Mouse (Mus musculus) heart, postnatal 0 days (tissue): ENCODE measurements at regions not wholly inside any gene's neighbourhood (a gene's known extent, or its start where the extent isn't known, plus 50 kb on each side); places are given as distances from the start of the nearest gene placed in this dataset.
"Not testable (repeated sequence)": the region's sequence is repeated elsewhere in the genome, so short reads cannot be mapped to it uniquely, and the experiment has no call there.

Experiments used
- ATAC-seq: fragments of 200-750 bp; cut with Nextera tagmentation; 2 replicates; pipeline ENCODE4 v1.8.0; 2017; ENCODE audit warnings: low read depth, moderate number of reproducible peaks, moderate library complexity; ENCODE audit not compliant: insufficient read depth
- DNase-seq: peaks from one replicate; pipeline ENCODE4 v3.0.0-alpha.2; 2016; ENCODE audit warnings: low spot score
- H3K27ac ChIP-seq: fragments of 300-500 bp; sonication (generic); 2 replicates; pipeline ENCODE4 v1.5.1; 2014; ENCODE audit warnings: low read depth, mild to moderate bottlenecking
- H3K27me3 ChIP-seq: fragments of 300-500 bp; sonication (generic); 2 replicates; pipeline ENCODE4 v1.6.1; 2014; ENCODE audit warnings: low read length, mixed read lengths; ENCODE audit not compliant: control insufficient read depth, insufficient read depth
- H3K36me3 ChIP-seq: fragments of 300-500 bp; sonication (generic); replicated peaks from 2 replicates; pipeline ENCODE4 v1.6.1; 2014; ENCODE audit warnings: low read length, mixed read lengths; ENCODE audit not compliant: control insufficient read depth, insufficient read depth
- H3K4me1 ChIP-seq: fragments of 300-500 bp; sonication (generic); 2 replicates; pipeline ENCODE4 v1.6.1; 2014; ENCODE audit warnings: antibody characterized with exemption; ENCODE audit not compliant: control insufficient read depth, insufficient read depth
- H3K4me2 ChIP-seq: fragments of 300-500 bp; sonication (generic); 2 replicates; pipeline ENCODE4 v1.6.1; 2014; ENCODE audit warnings: low read depth, mild to moderate bottlenecking, low read length, moderate library complexity
- H3K4me3 ChIP-seq: fragments of 300-500 bp; sonication (generic); 2 replicates; pipeline ENCODE4 v1.5.1; 2014; ENCODE audit warnings: low read depth, low read length
- H3K9ac ChIP-seq: fragments of 300-500 bp; sonication (generic); replicated peaks from 2 replicates; pipeline ENCODE4 v1.6.1; 2014; ENCODE audit warnings: low read depth, low read length, mixed read lengths
- H3K9me3 ChIP-seq: fragments of 300-500 bp; sonication (generic); replicated peaks from 2 replicates; pipeline ENCODE4 v1.6.1; 2016; ENCODE audit warnings: low read length; ENCODE audit not compliant: control insufficient read depth
- CTCF ChIP-seq: IDR thresholded peaks from 2 replicates; pipeline ENCODE4 v1.5.1; 2016; ENCODE audit warnings: antibody characterized with exemption, control low read depth, low read depth
- EP300 ChIP-seq: IDR thresholded peaks from 2 replicates; pipeline ENCODE4 v1.6.1; 2016; ENCODE audit warnings: antibody characterized with exemption, low read depth
- WGBS: fragments of 180-500 bp; shearing (Covaris S2); extraction: QIAGEN DNeasy Blood & Tissue Kit; methylation state at CpG from one replicate; pipeline ENCODE4 v1.1.7; 2014; 5-methylcytosine and 5-hydroxymethylcytosine counted together

GRCm38 (mm10) chr9:43857988-43858387 is 114.2 kb downstream of the Nectin1 start:
- Histone ChIP-seq H3K4me1 (no peaks in the 10 kb centered on the region), H3K9me3 (no peaks in the 10 kb centered on the region), H3K36me3 (no peaks in the 10 kb centered on the region), H3K27ac (no peak overlapping the region), H3K4me2 (no peak overlapping the region), H3K27me3 (peaks cover 15% of the 10 kb centered on the region), H3K9ac (no peak overlapping the region), H3K4me3 (no peak overlapping the region)
- WGBS, result 21% methylated on average over 2 of the region's 2 CpGs
- TF ChIP-seq EP300 (no peak), CTCF (no peak)
- ATAC-seq (no peak), DNase-seq (no peak)

GRCm38 (mm10) chr9:43858761-43859160 is 115.0 kb downstream of the Nectin1 start:
- Histone ChIP-seq H3K27ac (no peak overlapping the region), H3K4me2 (no peak overlapping the region), H3K9me3 (no peaks in the 10 kb centered on the region), H3K9ac (no peak overlapping the region), H3K4me1 (no peaks in the 10 kb centered on the region), H3K27me3 (peaks cover 20% of the 10 kb centered on the region), H3K4me3 (no peak overlapping the region), H3K36me3 (no peaks in the 10 kb centered on the region)
- no peak for TF ChIP-seq EP300
- TF ChIP-seq CTCF, result no peak
- DNase-seq, result no peak
- WGBS, result 36% methylated on average over 6 of the region's 6 CpGs
- no peak for ATAC-seq

GRCm38 (mm10) chr9:43860264-43860663 is 116.5 kb downstream of the Nectin1 start:
- no peaks in the 10 kb centered on the region for H3K36me3 ChIP-seq
- WGBS, result 96% methylated on average over 2 of the region's 2 CpGs
- peaks cover 29% of the 10 kb centered on the region for H3K27me3 ChIP-seq
- no peak for DNase-seq
- peaks cover 5% of the 10 kb centered on the region; the same call in 1 of the 2 replicates for H3K4me1 ChIP-seq
- H3K9ac ChIP-seq, result no peak overlapping the region
- no peak for ATAC-seq
- no peaks in the 10 kb centered on the region for H3K9me3 ChIP-seq
- TF ChIP-seq CTCF (no peak), EP300 (no peak)
- no peak overlapping the region for H3K4me3 ChIP-seq
- H3K4me2 ChIP-seq, result no peak overlapping the region
- no peak overlapping the region for H3K27ac ChIP-seq

- WGBS, result 39% methylated on average over 10 of the region's 10 CpGs
- Histone ChIP-seq H3K27ac (no peak overlapping the region), H3K9ac (no peak overlapping the region), H3K36me3 (no peaks in the 10 kb centered on the region), H3K4me1 (peaks cover 5% of the 10 kb centered on the region; the same call in 1 of the 2 replicates), H3K4me2 (no peak overlapping the region), H3K9me3 (no peaks in the 10 kb centered on the region), H3K27me3 (peaks cover 29% of the 10 kb centered on the region), H3K4me3 (no peak overlapping the region)
- TF ChIP-seq CTCF (no peak), EP300 (no peak)
- no peak for DNase-seq
- ATAC-seq, result no peak
Measured at GRCm38 (mm10) chr9:43861375-43861774, 117.6 kb downstream of the Nectin1 start.

- H3K4me3 ChIP-seq, result not testable (repeated sequence)
- 29% methylated on average over 11 of the region's 11 CpGs for WGBS
Measured at GRCm38 (mm10) chr9:43862034-43862433, 118.2 kb downstream of the Nectin1 start.

DNA sequence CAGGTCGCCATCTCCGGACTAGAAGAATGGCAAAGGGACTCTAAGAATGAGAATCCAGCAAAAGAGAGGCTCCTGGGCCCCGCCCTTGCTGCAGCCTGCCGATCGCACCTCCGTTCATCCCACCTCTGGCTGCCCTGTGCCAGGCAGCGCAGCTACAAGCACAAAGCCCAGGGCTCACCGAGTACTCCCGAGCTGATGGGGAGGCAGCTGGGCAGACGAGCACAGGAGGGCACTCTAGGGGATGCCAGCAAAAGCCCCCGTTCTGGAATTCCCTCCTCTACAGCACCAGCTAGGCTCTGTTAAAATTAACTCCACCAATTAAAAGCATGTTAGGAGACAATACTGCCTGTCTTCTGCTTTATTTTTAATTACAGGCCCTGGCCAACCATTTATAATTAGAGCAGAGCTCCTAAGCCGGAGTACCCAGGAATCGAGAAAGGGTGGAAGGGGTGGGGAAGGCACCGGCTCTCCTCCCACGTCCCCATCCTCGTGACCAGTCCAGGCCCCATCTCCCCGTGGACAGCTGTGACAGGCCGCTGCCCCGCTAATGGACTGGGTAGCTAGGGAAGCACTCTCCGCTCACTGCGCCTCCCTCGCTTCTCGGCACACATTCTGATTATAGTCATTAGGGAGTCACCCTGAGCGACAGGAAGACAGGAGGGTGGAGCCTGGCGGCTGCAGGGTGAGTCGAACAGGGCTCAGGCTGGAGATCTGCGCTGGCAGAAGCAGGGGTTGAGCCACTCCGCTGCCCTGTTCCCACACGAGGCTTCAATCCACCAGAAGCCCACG is 120.0 kb downstream of the Nectin1 start:
- Histone ChIP-seq H3K36me3 (no peaks in the 10 kb centered on the region), H3K9ac (no peak overlapping the region), H3K27ac (no peak overlapping the region), H3K4me2 (peak overlapping the region; percentile 47), H3K4me1 (peaks cover 5% of the 10 kb centered on the region; the same call in 1 of the 2 replicates), H3K9me3 (no peaks in the 10 kb centered on the region), H3K4me3 (peak overlapping the region; percentile 6; the same call in 1 of the 2 replicates), H3K27me3 (peaks cover 29% of the 10 kb centered on the region)
- ATAC-seq, result peak; percentile 51; the same call in 1 of the 2 replicates
- TF ChIP-seq EP300, result no peak
- TF ChIP-seq CTCF, result no peak
- DNase-seq, result peak; percentile 50
- WGBS, result 3% methylated on average over 30 of the region's 30 CpGs

More at GRCm38 (mm10) chr9:43862034-43862433, 118.2 kb downstream of the Nectin1 start:
- H3K4me1 ChIP-seq, H3K36me3 ChIP-seq, H3K4me2 ChIP-seq, H3K9ac ChIP-seq, H3K9me3 ChIP-seq, H3K27ac ChIP-seq, DNase-seq, ATAC-seq: not testable (repeated sequence)
- H3K27me3 ChIP-seq, result peaks cover 29% of the 10 kb centered on the region
